Mouse (Mus musculus): ENCODE measurements around the gene Tlcd1.

Gene Tlcd1

GRCm38 (mm10) chr11:78209886-78210285 lies 33.4 kb downstream of the Tlcd1 start:
- no peak for DNase-seq

DNA sequence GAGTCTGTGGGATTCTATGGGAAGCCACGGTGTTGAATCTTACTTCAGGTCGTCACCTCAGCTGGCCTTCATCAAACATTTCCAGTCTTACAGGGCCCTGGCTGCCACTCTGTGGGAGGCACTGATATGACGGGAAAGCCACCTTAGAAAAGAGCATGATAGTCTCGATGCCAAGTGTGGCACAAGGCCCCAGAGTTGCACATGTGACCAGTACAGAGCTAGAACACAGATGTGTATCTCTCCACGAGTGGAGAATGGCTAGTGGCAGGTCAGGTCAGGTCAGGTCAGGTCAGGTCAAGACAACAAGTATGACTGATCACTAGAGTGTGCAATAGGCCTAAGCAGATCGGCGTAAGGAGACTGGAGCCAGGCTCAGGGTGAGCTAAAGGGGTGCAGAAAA lies 34.1 kb downstream of the Tlcd1 start:
- DNase-seq: no peak

DNA sequence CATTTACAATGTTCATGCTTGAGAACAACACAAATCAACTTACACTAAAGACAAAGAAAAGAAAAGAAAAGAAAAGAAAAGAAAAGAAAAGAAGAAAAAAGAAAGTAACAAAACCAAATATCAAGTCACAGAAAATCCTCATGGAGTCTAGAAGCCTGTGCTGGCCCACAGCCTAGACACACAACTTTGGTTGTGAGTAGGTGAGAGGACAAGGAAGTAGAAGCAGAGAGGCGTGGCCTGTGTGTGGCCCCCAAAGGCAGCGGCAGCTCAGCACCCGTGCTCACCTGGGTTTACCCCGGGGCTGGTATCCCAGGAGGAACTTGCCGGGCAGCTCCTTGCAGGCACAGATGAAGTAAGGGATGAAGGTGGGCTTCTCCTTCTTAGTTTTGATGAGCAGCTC lies 35.0 kb downstream of the Tlcd1 start:
- DNase-seq: no peak

GRCm38 (mm10) chr11:78213086-78213817 lies 36.7 kb downstream of the Tlcd1 start:
- no peak for DNase-seq

GRCm38 (mm10) chr11:78215709-78216317 lies 39.3 kb downstream of the Tlcd1 start:
- DNase-seq: no peak

- DNase-seq: no peak
These were observed 47.1 kb downstream of the Tlcd1 start for GRCm38 (mm10) chr11:78223586-78223985.
